Mouse (Mus musculus) hindbrain, postnatal 0 days (tissue): ENCODE measurements at regions not wholly inside any gene's neighbourhood (a gene's known extent, or its start where the extent isn't known, plus 50 kb on each side); places are given as distances from the start of the nearest gene placed in this dataset.

Experiments used
- ATAC-seq: fragments of 200-750 bp; cut with Nextera tagmentation; 2 replicates; pipeline ENCODE4 v1.8.0; 2017; ENCODE audit warnings: mild to moderate bottlenecking, moderate TSS enrichment, moderate library complexity
- DNase-seq: peaks from one replicate; pipeline ENCODE4 v3.0.0-alpha.2; 2015; ENCODE audit warnings: low spot score
- H3K27ac ChIP-seq: fragments of 300-500 bp; sonication (generic); 2 replicates; pipeline ENCODE4 v1.5.1; 2014; ENCODE audit warnings: mild to moderate bottlenecking
- H3K27me3 ChIP-seq: fragments of 300-500 bp; sonication (generic); 2 replicates; pipeline ENCODE4 v1.6.1; 2014; ENCODE audit warnings: low read length, mixed read lengths; ENCODE audit not compliant: insufficient read depth
- H3K36me3 ChIP-seq: fragments of 300-500 bp; sonication (generic); 2 replicates; pipeline ENCODE4 v1.6.1; 2014; ENCODE audit warnings: low read length, mixed read lengths; ENCODE audit not compliant: insufficient read depth
- H3K4me1 ChIP-seq: fragments of 300-500 bp; sonication (generic); 2 replicates; pipeline ENCODE4 v1.6.1; 2014; ENCODE audit warnings: antibody characterized with exemption, low read length, mixed read lengths; ENCODE audit not compliant: insufficient read depth
- H3K4me2 ChIP-seq: fragments of 300-500 bp; sonication (generic); 2 replicates; pipeline ENCODE4 v1.6.1; 2014; ENCODE audit warnings: low read depth, mild to moderate bottlenecking, low read length, moderate library complexity, mixed read lengths
- H3K4me3 ChIP-seq: fragments of 300-500 bp; sonication (generic); 2 replicates; pipeline ENCODE4 v1.5.1; 2014; ENCODE audit warnings: low read length
- H3K9ac ChIP-seq: fragments of 300-500 bp; sonication (generic); replicated peaks from 2 replicates; pipeline ENCODE4 v1.6.1; 2014; ENCODE audit warnings: mild to moderate bottlenecking, low read length, moderate library complexity, mixed read lengths
- H3K9me3 ChIP-seq: fragments of 300-500 bp; sonication (generic); 2 replicates; pipeline ENCODE4 v1.6.1; 2016; ENCODE audit warnings: low read length, mixed read lengths
- CTCF ChIP-seq: IDR thresholded peaks from 2 replicates; pipeline ENCODE4 v1.5.1; 2016; ENCODE audit warnings: antibody characterized with exemption, control low read depth, low read depth
- WGBS: fragments of 180-500 bp; shearing (Covaris S2); extraction: QIAGEN DNeasy Blood & Tissue Kit; methylation state at CpG from one replicate; pipeline ENCODE4 v1.1.7; 2014; 5-methylcytosine and 5-hydroxymethylcytosine counted together

GRCm38 (mm10) chr16:84663581-84663980 lies 72.0 kb downstream of the Mrpl39 start:
- no peak for TF ChIP-seq CTCF
- ATAC-seq (no peak), DNase-seq (no peak)
- no peak overlapping the region for H3K4me2 ChIP-seq
- H3K4me1 ChIP-seq, result no peaks in the 10 kb centered on the region
- WGBS, result 88% methylated on average over 4 of the region's 4 CpGs
- no peak overlapping the region for H3K27ac ChIP-seq
- H3K36me3 ChIP-seq, result no peaks in the 10 kb centered on the region
- H3K4me3 ChIP-seq, result no peak overlapping the region
- H3K9ac ChIP-seq, result no peak overlapping the region
- H3K9me3 ChIP-seq, result no peaks in the 10 kb centered on the region
- no peaks in the 10 kb centered on the region for H3K27me3 ChIP-seq
